7 mouse cellular contexts compared by ENCODE assay signal in the genomic region with DNA sequence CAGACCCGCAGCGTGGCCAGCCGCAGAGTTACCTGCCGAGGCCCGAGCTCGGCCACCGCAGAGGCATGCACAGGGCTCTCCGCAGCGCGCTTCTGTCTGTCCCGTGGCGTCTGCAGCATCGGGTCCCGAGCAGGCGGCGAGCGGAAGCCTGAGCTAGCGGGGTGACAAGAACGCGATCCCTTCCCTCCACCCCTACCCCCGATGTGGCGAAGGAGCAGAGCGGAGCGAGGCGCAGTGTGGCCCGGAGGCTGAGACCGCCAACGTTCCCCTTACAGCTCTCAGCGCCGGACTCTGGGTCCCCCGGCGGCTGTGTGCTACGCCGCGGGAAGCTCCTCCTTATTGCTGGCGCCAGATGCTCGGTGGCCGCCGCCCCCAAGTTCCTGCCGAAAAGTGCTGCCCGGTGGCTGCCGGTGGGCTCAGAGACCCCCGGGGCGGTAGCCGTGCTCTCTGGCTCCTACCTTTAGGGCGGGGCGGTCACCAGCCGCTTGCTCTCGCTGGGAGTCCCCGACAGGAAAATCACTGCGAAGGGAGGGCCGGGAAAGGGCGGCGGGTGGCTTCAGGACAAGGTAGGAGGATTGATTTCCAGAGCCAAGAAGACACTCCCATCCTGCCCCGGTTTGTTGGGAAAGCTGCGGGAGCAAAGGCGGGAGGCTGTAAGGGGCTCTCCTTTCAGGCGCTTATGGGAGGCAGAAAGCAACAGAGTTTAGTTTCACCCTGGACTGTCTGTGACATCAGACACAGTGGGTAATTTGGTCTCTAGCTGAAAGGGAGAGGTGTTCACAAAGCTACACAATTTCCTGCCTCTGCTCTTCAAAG. TPM values are rescaled to one million over a fixed set of nuclear protein-coding genes. Genes with fewer than 3 reads are reported as not detected.
DNase-seq lines count a peak whose midpoint lies in the region; ATAC-seq and TF ChIP-seq lines count a peak whose summit lies in the region.

No protein-coding gene starts in this region.

- H3K4me3 ChIP-seq in gastrocnemius, adult 2 months, result peak overlapping the region; percentile 90
- H3K4me3 ChIP-seq in hindbrain, embryonic 15.5 days, result peak overlapping the region; percentile 87
- peak overlapping the region; percentile 63 for H3K4me3 ChIP-seq in limb, embryonic 12.5 days (replicated peaks)
- peak overlapping the region; percentile 68 for H3K4me3 ChIP-seq in midbrain, embryonic 13.5 days (replicated peaks)

- intact Hi-C loops in gastrocnemius, adult 2 months (cut with DNase I), result loop anchor here (5.0 kb wide), 2 partner anchors 61 to 79 kb away; no protein-coding TSS in a partner anchor

- no peak; the same call in 1 of the 2 replicates for TF ChIP-seq CTCF in gastrocnemius, adult 2 months (IDR thresholded peaks at IDR 0.05)

- under 1% methylated on average over 54 of the region's 58 CpGs for WGBS in hindbrain, embryonic 15.5 days
- WGBS in limb, embryonic 12.5 days, result under 1% methylated on average over 58 of the region's 58 CpGs
- WGBS in midbrain, embryonic 13.5 days, result under 1% methylated on average over 58 of the region's 58 CpGs

- H3K36me3 ChIP-seq in hindbrain, embryonic 15.5 days, result no peaks in the 10 kb centered on the region
- H3K36me3 ChIP-seq in limb, embryonic 12.5 days, result no peaks in the 10 kb centered on the region
- no peaks in the 10 kb centered on the region for H3K36me3 ChIP-seq in midbrain, embryonic 13.5 days

- H3K4me1 ChIP-seq in hindbrain, embryonic 15.5 days (replicated peaks), result peaks cover 5% of the 10 kb centered on the region
- H3K4me1 ChIP-seq in limb, embryonic 12.5 days (replicated peaks), result peaks cover 14% of the 10 kb centered on the region; the same call in 1 of the 2 replicates
- H3K4me1 ChIP-seq in midbrain, embryonic 13.5 days (replicated peaks), result peaks cover 7% of the 10 kb centered on the region; the same call in 1 of the 2 replicates

- peak overlapping the region; percentile 79 for H3K9ac ChIP-seq in hindbrain, embryonic 15.5 days
- peak overlapping the region; percentile 83 for H3K9ac ChIP-seq in limb, embryonic 12.5 days (replicated peaks)
- H3K9ac ChIP-seq in midbrain, embryonic 13.5 days (replicated peaks), result peak overlapping the region; percentile 83

- 0 out of 2 replicates have a peak, but pooled peaks cover 3% of the 10 kb centered on the region for H3K27me3 ChIP-seq in hindbrain, embryonic 15.5 days
- no peaks in the 10 kb centered on the region for H3K27me3 ChIP-seq in limb, embryonic 12.5 days
- peaks cover 6% of the 10 kb centered on the region; the same call in 1 of the 2 replicates for H3K27me3 ChIP-seq in midbrain, embryonic 13.5 days

- peak overlapping the region; percentile 96 for H3K27ac ChIP-seq in gastrocnemius, adult 2 months
- H3K27ac ChIP-seq in hindbrain, embryonic 15.5 days (replicated peaks), result peak overlapping the region; percentile 73
- H3K27ac ChIP-seq in limb, embryonic 12.5 days, result peak overlapping the region; percentile 90
- peak overlapping the region; percentile 68 for H3K27ac ChIP-seq in midbrain, embryonic 13.5 days

- DNase-seq in adrenal gland, adult 18-20 months (ENCODE audit: low spot score in 2 of 2), result peak; percentile 57 to 59
- peak; percentile 86 for DNase-seq in gastrocnemius, adult 2 months
- DNase-seq in spleen, adult 12 weeks (ENCODE audit: low spot score), result peak; percentile 52

- peak overlapping the region; percentile 97 for H3K4me2 ChIP-seq in hindbrain, embryonic 15.5 days
- peak overlapping the region; percentile 70 for H3K4me2 ChIP-seq in limb, embryonic 12.5 days
- H3K4me2 ChIP-seq in midbrain, embryonic 13.5 days (replicated peaks), result peak overlapping the region; percentile 83

- peak; percentile 84 for ATAC-seq in common myeloid progenitor, adult 5-6 weeks (replicated peaks; ENCODE audit: low read depth, poor library complexity, severe bottlenecking)
- peak; percentile 89 for ATAC-seq in hindbrain, embryonic 15.5 days (ENCODE audit: low FRiP score, low read depth)
- peak; percentile 93 for ATAC-seq in limb, embryonic 12.5 days (ENCODE audit: insufficient number of reproducible peaks, insufficient read depth, low FRiP score, low TSS enrichment, low read depth)
- peak; percentile 95 for ATAC-seq in midbrain, embryonic 13.5 days

- no peaks in the 10 kb centered on the region for H3K9me3 ChIP-seq in hindbrain, embryonic 15.5 days
- peaks cover 8% of the 10 kb centered on the region for H3K9me3 ChIP-seq in limb, embryonic 12.5 days
- H3K9me3 ChIP-seq in midbrain, embryonic 13.5 days, result peaks cover 3% of the 10 kb centered on the region; the same call in 1 of the 2 replicates

RNA-seq across cellular contexts. Expression of a gene that starts 0.8 kb away (rescaled TPM):
- total RNA-seq in adrenal gland, adult 18-20 months (2021), result 10 to 100 TPM; 23.1 to 29.1 TPM
- 18.1 and 38.7 TPM in 2 replicates for total RNA-seq in common myeloid progenitor, adult 5-6 weeks (2017)
- total RNA-seq in gastrocnemius, adult 2 months (2021), result 100 to 1,000 TPM; 140 to 170 TPM
- 13.2 and 14.2 TPM in 2 replicates for polyA plus RNA-seq in hindbrain, embryonic 15.5 days (2015; fragmentation: Nextera tagmentation; extraction: Ambion mirVana)
- polyA plus RNA-seq in limb, embryonic 12.5 days (2016; fragmentation: Nextera tagmentation; extraction: Ambion mirVana), result 17.8 and 19.3 TPM in 2 replicates
- polyA plus RNA-seq in midbrain, embryonic 13.5 days (2015; fragmentation: Nextera tagmentation; extraction: Ambion mirVana), result 8.3 and 9.9 TPM in 2 replicates

Comparison
In these comparisons a context has a peak if more than half of its experiments do, and no peak if none do; other contexts are left out.
1. Peak in every context shown above with its lines: DNase-seq, ATAC-seq, H3K4me3 ChIP-seq and H3K27ac ChIP-seq.